Comparison of ENCODE assay signal across 21 mouse cellular contexts in genomic region chr7:77632656-77633055, GRCm38 (mm10).
DNase-seq lines count a peak whose midpoint lies in the region; ATAC-seq lines count a peak whose summit lies in the region.
"Had no signal": no experiment of that assay in that cellular context is flagged by ENCODE, and none has a peak within 500 bp of the region (broad histone marks: within the 10 kb centered on the region; RNA-seq: fewer than 3 reads in every experiment).

No protein-coding gene starts in this region.

- WGBS in neural tube, embryonic 13.5 days: 0% methylated on average over 1 of the region's 1 CpGs
- 10% methylated on average over 1 of the region's 1 CpGs for WGBS in hindbrain, embryonic 15.5 days

- intact Hi-C loops in left cerebral cortex, postnatal 25 days (cut with DNase I): no loop called here

- no peak overlapping the region for H3K4me3 ChIP-seq in neural tube, embryonic 13.5 days
- no peak overlapping the region for H3K4me3 ChIP-seq in hindbrain, embryonic 15.5 days
- H3K4me3 ChIP-seq: limb, embryonic 13.5 days; myocyte had no signal

- DNase-seq in embryo, embryonic 10.5 days (ENCODE audit: low spot score): peak; percentile 10
- DNase-seq in embryo, embryonic 11 days: no peak
- no peak for DNase-seq in neural tube, embryonic 10.5 days (ENCODE audit: extremely low spot score, low spot score)
- DNase-seq in kidney, adult 18-20 months: no peak
- DNase-seq in layer of hippocampus, postnatal 10 days (ENCODE audit: low spot score in 2 of 2): no peak
- no peak for DNase-seq in left cerebral cortex, postnatal 25 days (ENCODE audit: low spot score in 2 of 2)
- DNase-seq: adrenal gland, postnatal 10 days; cerebellum, adult 18-20 months; gastrocnemius, postnatal 25 days; kidney, adult 8-10 months; kidney, postnatal 36 days; layer of hippocampus, adult 9-11 months; right cerebral cortex, postnatal 25 days; thymus, postnatal 14 days had no signal

- peaks cover 9% of the 10 kb centered on the region for H3K4me1 ChIP-seq in neural tube, embryonic 13.5 days (replicated peaks)
- H3K4me1 ChIP-seq in hindbrain, embryonic 15.5 days (replicated peaks): 0 out of 2 replicates have a peak, but pooled peaks cover 6% of the 10 kb centered on the region
- H3K4me1 ChIP-seq: limb, embryonic 13.5 days had no signal

- no peaks in the 10 kb centered on the region for H3K9me3 ChIP-seq in neural tube, embryonic 13.5 days
- H3K9me3 ChIP-seq in hindbrain, embryonic 15.5 days: no peaks in the 10 kb centered on the region
- H3K9me3 ChIP-seq: limb, embryonic 13.5 days had no signal

- 0 out of 2 replicates have a peak, but pooled peaks have one; percentile 56 for ATAC-seq in neural tube, embryonic 13.5 days (ENCODE audit: low read depth)
- peak; percentile 73; the same call in 1 of the 2 replicates for ATAC-seq in hindbrain, embryonic 15.5 days (ENCODE audit: low FRiP score, low read depth)

- no peaks in the 10 kb centered on the region for H3K36me3 ChIP-seq in neural tube, embryonic 13.5 days
- no peaks in the 10 kb centered on the region for H3K36me3 ChIP-seq in hindbrain, embryonic 15.5 days
- H3K36me3 ChIP-seq: limb, embryonic 13.5 days had no signal

- H3K27me3 ChIP-seq in neural tube, embryonic 13.5 days: no peaks in the 10 kb centered on the region
- no peaks in the 10 kb centered on the region for H3K27me3 ChIP-seq in hindbrain, embryonic 15.5 days
- H3K27me3 ChIP-seq: CH12.LX; limb, embryonic 13.5 days had no signal

- H3K9ac ChIP-seq in neural tube, embryonic 13.5 days: no peak overlapping the region
- no peak overlapping the region for H3K9ac ChIP-seq in hindbrain, embryonic 15.5 days
- H3K9ac ChIP-seq: limb, embryonic 13.5 days; liver, embryonic 14.5 days had no signal

- no peak overlapping the region for H3K4me2 ChIP-seq in neural tube, embryonic 13.5 days
- no peak overlapping the region for H3K4me2 ChIP-seq in hindbrain, embryonic 15.5 days
- H3K4me2 ChIP-seq: limb, embryonic 13.5 days had no signal

- H3K27ac ChIP-seq in neural tube, embryonic 13.5 days (replicated peaks): peak overlapping the region; percentile 33; the same call in 1 of the 2 replicates
- no peak overlapping the region for H3K27ac ChIP-seq in hindbrain, embryonic 15.5 days (replicated peaks)
- H3K27ac ChIP-seq: limb, embryonic 13.5 days; liver, embryonic 14.5 days; stomach, postnatal 0 days had no signal
